Mouse (Mus musculus) Muller cell, postnatal 12 days (primary cell): ENCODE measurements around the gene Copz2.

Experiments
- DNase-seq: peaks from one replicate; pipeline ENCODE4 v3.0.0-alpha.2; 2015; ENCODE audit errors: inconsistent ontology term

Gene Copz2

DNA sequence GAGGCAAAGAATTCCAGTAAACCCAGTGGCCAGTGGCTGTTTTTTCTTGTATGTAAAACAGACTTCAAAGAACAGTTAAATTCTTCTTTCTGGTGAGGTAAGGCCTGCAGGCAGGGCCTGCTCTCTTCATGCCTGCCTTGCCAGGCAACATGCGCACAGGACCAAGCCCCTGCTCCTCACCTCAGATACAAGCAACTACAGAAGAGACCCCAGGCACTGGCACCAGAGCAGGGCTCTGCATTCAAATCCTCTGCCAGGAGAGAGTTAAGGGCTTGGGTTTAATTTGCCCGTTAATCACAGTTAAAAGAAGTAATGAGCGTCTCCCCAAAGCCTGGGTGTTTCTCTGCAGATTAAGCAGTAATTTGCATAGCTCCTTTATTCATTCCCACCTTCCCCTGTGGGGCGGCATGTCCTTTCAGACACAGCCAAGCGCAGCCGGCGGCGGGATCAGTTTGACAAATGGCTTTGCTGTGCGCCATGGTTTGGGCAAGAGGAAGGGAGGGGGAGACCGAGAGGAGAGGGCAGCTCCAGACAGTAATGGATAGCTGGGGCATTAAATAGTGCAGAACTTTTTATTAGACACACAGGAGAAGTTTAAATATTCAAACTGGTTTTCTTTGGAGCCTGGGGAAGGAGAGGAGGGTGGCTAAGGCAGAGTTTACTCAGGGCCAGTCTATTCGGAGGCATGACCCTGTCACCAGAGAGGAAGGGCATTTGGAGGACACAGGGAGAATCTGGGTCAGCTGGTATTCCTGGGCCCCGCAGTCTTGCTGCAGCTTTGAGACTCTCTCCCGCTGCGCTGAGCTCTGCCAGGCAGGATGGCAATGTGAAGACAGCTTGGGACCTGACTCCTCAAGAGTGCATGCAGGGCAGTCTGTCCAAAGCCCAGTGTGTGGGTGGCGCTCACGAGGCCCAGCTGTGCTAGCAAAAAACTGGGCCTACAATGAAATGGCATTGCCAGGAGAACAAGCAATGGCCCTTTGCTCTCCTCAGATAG is 53.3 kb downstream of the Copz2 start:
- DNase-seq = peak; percentile 38

GRCm38 (mm10) chr11:96906431-96907161 is 56.9 kb downstream of the Copz2 start:
- DNase-seq = no peak

DNA sequence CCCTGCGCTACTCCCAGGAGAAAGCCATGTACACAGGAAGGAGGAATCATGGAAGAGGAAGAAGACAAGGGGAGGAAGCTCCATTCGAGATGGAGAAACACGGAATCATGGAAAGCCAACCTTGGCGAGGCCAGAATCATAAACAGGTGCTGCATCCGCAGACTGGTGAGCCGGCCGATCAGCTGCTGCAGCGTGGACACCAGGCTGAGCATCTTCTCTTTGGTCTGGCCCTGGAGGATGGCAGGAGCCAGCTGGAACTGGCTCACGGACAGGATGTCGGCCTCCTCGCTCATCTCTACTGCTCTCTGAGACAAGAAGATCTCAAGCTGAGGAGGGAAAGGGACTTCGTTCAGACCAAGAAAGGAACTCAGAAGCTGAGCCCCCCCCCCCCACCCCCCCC is 58.9 kb downstream of the Copz2 start:
- DNase-seq = no peak

- DNase-seq = peak; percentile 61
Measured at GRCm38 (mm10) chr11:96910003-96910402, 60.3 kb downstream of the Copz2 start.
